Mouse (Mus musculus) gastrocnemius, postnatal 25 days (tissue): Measurements from ENCODE around the gene Lamtor4. TPM values are rescaled to one million over a fixed set of nuclear protein-coding genes. Genes with fewer than 3 reads are reported as not detected.

Source experiments
- DNase-seq: peaks from one replicate; pipeline ENCODE4 v3.0.0; 2022
- total RNA-seq, 2 experiments: library from RNA; stranded (reverse); gene quantifications; 1 replicate in 1 of 2; 2 replicates in 1 of 2; pipeline ENCODE4 v1.2.3; 2021

Lamtor4 gene
- total RNA-seq, 2 experiments from 2014 or later: 48.3 to 50.8 TPM

DNA sequence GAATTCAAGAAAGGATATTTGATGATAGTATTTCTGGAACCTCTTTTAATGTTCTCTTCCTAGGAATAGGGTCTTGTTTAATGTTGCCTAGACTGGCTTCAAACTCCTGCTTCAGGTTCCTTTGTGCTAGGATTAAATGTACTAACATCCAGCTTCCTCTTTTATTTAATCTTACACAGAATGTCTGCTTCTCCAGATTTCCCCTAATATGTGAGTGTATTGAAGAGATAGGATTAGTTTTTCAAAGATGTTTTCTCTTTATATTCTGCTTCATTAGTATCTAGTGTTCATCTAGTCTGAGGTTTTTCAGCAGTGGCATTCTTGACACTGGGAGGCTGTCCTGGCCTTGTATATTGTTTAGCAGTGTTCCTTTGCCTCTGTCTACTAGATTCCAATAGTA is 38.9 kb downstream of the Lamtor4 start:
- DNase-seq: no peak

- no peak for DNase-seq
These were observed 44.3 kb downstream of the Lamtor4 start for GRCm38 (mm10) chr5:138299613-138300012.

Other genes starting within 250 kb of the Lamtor4 start
- not detected for gene Smok3a, start 234.2 kb upstream of the Lamtor4 start, total RNA-seq
- not detected for gene Smok3b, start 234.1 kb upstream of the Lamtor4 start, total RNA-seq
- gene Smok3c, start 202.3 kb upstream of the Lamtor4 start, total RNA-seq: not detected
- 1 to 10 TPM; 8.4 to 9.1 TPM for gene Zkscan1, start 170.4 kb upstream of the Lamtor4 start, total RNA-seq
- 10 to 100 TPM; 11.0 to 11.9 TPM for gene Zscan21, start 138.6 kb upstream of the Lamtor4 start, total RNA-seq
- gene Zfp113, start 99.7 kb upstream of the Lamtor4 start, total RNA-seq: 1 to 10 TPM; 4.0 to 4.4 TPM
- 10 to 100 TPM; 93.9 to 95.7 TPM for gene Cops6, start 94.4 kb upstream of the Lamtor4 start, total RNA-seq
- gene Ap4m1, start 83.5 kb upstream of the Lamtor4 start, total RNA-seq: 1 to 10 TPM; 5.8 to 7.8 TPM
- gene Mcm7, start 83.1 kb upstream of the Lamtor4 start, total RNA-seq: 10 to 100 TPM in 1 of 2 experiments, 1 to 10 TPM in 1; 8.9 to 10.3 TPM
- 10 to 100 TPM; 27.0 to 29.6 TPM for gene Taf6, start 68.0 kb upstream of the Lamtor4 start, total RNA-seq
- gene Cnpy4, start 68.0 kb upstream of the Lamtor4 start, total RNA-seq: 1 to 10 TPM; 3.5 to 5.8 TPM
- 1 to 10 TPM; 1.6 to 2.1 TPM for gene Mblac1, start 61.2 kb upstream of the Lamtor4 start, total RNA-seq
- under 1 TPM; 0.40 to 0.54 TPM for gene Nxpe5, start 29.6 kb upstream of the Lamtor4 start, total RNA-seq
- 1 to 10 TPM; 2.6 to 3.0 TPM for gene BC037034, start 8.6 kb downstream of the Lamtor4 start, total RNA-seq
- under 1 TPM; 0.19 to 0.41 TPM for gene Gal3st4, start 17.4 kb downstream of the Lamtor4 start, total RNA-seq
- gene Gm43720, start 24.5 kb downstream of the Lamtor4 start, total RNA-seq: not detected
- under 1 TPM in 1 of 2 experiments, not detected in 1; 0.27 TPM for gene Gpc2, start 24.5 kb downstream of the Lamtor4 start, total RNA-seq
- gene Stag3, start 24.8 kb downstream of the Lamtor4 start, total RNA-seq: under 1 TPM in 1 of 2 experiments, not detected in 1; 0.19 TPM
- gene Pvrig, start 86.5 kb downstream of the Lamtor4 start, total RNA-seq: not detected
- 1 to 10 TPM; 2.1 to 2.9 TPM for gene Zfp157, start 186.0 kb downstream of the Lamtor4 start, total RNA-seq